Mouse (Mus musculus) gastrocnemius, postnatal 10 days (tissue): Measurements from ENCODE around the gene Wsb2. TPM values are rescaled to one million over a fixed set of nuclear protein-coding genes. Genes with fewer than 3 reads are reported as not detected.
A peak's percentile ranks its signal among the peaks of the same experiment; 100 is the strongest.
"Not testable (repeated sequence)": the region's sequence is repeated elsewhere in the genome, so short reads cannot be mapped to it uniquely, and the experiment has no call there.

ENCODE experiments used
- DNase-seq: peaks from one replicate; pipeline ENCODE4 v3.0.0; 2021; ENCODE audit warnings: mixed read lengths
- total RNA-seq, 2 experiments: library from RNA; stranded (reverse); gene quantifications; 2 replicates each; pipeline ENCODE4 v1.2.3; 2021

Wsb2 gene
- total RNA-seq, 2 experiments from 2014 or later: 80.3 to 83.1 TPM

GRCm38 (mm10) chr5:117356365-117357128, 557 bp upstream of the Wsb2 start:
- peak; percentile 61 for DNase-seq

- DNase-seq: peak; percentile 62
These were observed 559 bp downstream of the Wsb2 start for GRCm38 (mm10) chr5:117357478-117358247.

GRCm38 (mm10) chr5:117358248-117358630, 1.1 kb downstream of the Wsb2 start:
- no peak for DNase-seq

GRCm38 (mm10) chr5:117358725-117359124, 1.6 kb downstream of the Wsb2 start:
- DNase-seq: peak; percentile 80

GRCm38 (mm10) chr5:117359497-117360227, 2.6 kb downstream of the Wsb2 start:
- DNase-seq: no peak

- DNase-seq: no peak
These were observed 3.1 kb downstream of the Wsb2 start for GRCm38 (mm10) chr5:117360228-117360515.

GRCm38 (mm10) chr5:117360631-117361541, 3.8 kb downstream of the Wsb2 start:
- DNase-seq: no peak

GRCm38 (mm10) chr5:117361590-117361989, 4.5 kb downstream of the Wsb2 start:
- no peak for DNase-seq

GRCm38 (mm10) chr5:117363066-117363782, 6.1 kb downstream of the Wsb2 start:
- DNase-seq: no peak

GRCm38 (mm10) chr5:117364821-117365220, 7.7 kb downstream of the Wsb2 start:
- no peak for DNase-seq

GRCm38 (mm10) chr5:117365904-117366561, 8.9 kb downstream of the Wsb2 start:
- no peak for DNase-seq

GRCm38 (mm10) chr5:117367206-117367605, 10.1 kb downstream of the Wsb2 start:
- DNase-seq: no peak

- DNase-seq: peak; percentile 25
These were observed 13.5 kb downstream of the Wsb2 start for GRCm38 (mm10) chr5:117370592-117370991.

GRCm38 (mm10) chr5:117373418-117373817, 16.3 kb downstream of the Wsb2 start:
- no peak for DNase-seq

GRCm38 (mm10) chr5:117374372-117375049, 17.4 kb downstream of the Wsb2 start:
- no peak for DNase-seq

GRCm38 (mm10) chr5:117376331-117376761, 19.2 kb downstream of the Wsb2 start:
- no peak for DNase-seq

- not testable (repeated sequence) for DNase-seq
These were observed 20.6 kb downstream of the Wsb2 start for GRCm38 (mm10) chr5:117377731-117378130.

GRCm38 (mm10) chr5:117380199-117380598, 23.1 kb downstream of the Wsb2 start:
- no peak for DNase-seq

- DNase-seq: no peak
These were observed 24.7 kb downstream of the Wsb2 start for GRCm38 (mm10) chr5:117381785-117382184.

GRCm38 (mm10) chr5:117383198-117383597, 26.1 kb downstream of the Wsb2 start:
- DNase-seq: no peak
